Mouse (Mus musculus): ENCODE measurements around the gene Clip1.

DNA sequence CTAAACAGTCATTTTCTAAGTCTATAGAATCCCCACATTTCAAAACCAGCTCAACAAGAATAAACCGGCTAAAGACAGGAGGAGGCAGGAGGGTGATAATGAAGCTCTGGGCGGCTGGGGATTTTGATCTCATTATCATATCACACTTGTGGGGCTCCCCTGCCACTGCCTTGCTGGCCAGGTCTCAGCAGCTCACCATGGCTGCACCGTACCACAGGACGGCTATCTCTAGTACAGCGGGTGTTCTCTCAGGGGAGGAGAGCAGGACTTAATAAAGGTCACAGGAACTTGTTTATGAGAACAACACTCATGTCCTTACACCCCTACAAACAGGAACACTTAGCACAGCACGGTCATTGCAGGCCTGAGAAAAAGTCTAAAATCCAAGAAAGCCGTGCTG lies 128.7 kb downstream of the Clip1 start:
- TF ChIP-seq CTCF (conservative IDR thresholded peaks at IDR 0.05; ENCODE audit: insufficient read depth, insufficient read length, low read depth, low read length) = no peak
- TF ChIP-seq POLR2A (IDR thresholded peaks at IDR 0.05; ENCODE audit: low read depth, low read length) = no peak

Measured in kidney, adult 2 months (tissue).